Mouse (Mus musculus): ENCODE data around the gene Sprtn. TPM values are rescaled to one million over a fixed set of nuclear protein-coding genes. Genes with fewer than 3 reads are reported as not detected.

Sprtn gene
- 14.1 and 20.0 TPM in 2 replicates for polyA plus RNA-seq (2012; rRNA removed; ENCODE audit: low replicate concordance)

DNA sequence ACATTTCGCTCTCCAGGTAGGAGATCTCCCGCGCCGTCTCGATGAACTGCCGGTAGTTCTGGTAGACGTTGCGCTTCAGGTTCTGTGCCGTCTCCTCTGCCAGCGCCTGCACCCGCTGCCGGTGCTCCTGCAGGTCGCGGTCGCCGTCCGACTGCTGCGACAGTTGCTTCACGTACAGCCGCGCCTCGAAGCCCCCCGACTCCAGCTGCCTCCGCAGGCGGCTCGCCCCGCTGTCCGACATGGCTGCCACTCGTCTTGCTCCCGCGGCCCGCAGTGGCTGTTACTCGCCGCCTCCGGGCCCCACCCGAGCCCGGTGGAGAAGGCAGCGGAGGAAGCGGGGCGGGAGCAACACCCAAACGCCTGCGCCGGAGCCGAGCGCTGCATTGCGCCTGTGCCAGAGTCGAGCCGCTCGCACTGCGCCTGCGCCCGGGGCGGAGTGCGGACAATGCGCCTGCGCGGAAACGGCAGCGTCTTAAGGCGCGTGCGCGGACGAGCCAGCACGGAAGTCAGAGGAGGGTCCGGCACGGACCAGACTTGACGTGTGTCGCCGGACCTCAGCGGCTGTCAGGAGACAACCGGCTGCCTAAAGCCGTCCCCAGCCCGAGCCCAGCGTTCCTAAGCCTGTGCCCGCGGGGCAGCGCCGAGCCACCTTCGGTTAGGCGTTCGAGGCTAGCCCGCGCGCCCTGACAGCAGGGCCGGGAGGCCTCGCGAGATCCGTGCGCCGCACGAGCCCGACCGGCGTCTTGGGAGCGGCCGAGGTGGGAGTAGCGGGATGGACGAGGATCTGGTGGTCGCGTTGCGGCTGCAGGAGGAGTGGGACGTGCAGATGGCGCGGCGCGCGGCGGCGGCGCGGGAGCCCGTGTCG is at the start of gene Sprtn, which contains the start of gene Exoc8:
Sprtn (plus strand) TSS at position 501 of the 865 bp plus-strand sequence.
Exoc8 (minus strand) TSS at position 320 of the 865 bp plus-strand sequence.

DNA sequence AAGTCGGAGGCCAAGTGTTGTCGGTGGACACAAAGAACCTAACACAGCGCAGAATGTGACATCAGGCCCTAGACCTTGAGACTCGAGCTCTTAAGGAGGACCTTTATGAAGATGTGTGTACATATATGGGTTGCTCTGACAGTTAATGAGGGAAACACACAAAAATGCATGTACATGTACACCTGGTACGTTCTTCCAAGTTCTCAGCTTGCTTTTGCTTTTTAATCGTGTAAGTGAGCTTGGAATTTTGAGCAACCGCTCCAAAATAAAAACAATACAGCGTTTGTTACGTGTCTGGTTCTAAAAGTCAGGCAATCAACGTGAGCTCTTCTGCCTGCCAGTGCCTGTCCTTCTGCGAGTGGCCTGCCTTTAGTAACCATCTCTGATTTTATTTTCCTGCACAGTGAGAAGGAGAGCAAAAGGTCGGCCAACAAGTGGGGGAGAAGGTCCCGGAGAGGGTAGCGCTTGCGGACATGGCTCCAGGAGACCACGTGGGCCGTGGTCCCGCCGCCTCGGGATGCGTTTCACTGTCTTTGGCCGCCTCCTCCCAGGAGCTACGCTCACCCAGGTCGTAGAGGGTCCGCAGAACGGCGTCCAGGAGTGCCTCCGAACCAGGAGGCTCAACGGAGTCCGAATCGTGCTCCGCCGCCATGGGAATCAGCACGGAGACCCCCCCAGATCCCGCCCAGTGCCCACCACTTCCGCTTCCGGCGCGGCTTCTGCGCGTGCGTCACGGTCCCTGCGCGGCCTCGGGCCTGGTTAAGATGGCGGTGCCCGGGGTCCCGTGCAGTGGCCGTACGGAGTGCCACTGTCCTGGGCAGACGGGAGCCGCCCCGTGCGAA is 35.1 kb upstream of the Sprtn start, which contains the start of the genes Gnpat and 2810004N23Rik:
Gnpat (plus strand) TSS at position 713 of the 842 bp plus-strand sequence.
2810004N23Rik (minus strand) TSS at position 800 of the 842 bp plus-strand sequence.

DNA sequence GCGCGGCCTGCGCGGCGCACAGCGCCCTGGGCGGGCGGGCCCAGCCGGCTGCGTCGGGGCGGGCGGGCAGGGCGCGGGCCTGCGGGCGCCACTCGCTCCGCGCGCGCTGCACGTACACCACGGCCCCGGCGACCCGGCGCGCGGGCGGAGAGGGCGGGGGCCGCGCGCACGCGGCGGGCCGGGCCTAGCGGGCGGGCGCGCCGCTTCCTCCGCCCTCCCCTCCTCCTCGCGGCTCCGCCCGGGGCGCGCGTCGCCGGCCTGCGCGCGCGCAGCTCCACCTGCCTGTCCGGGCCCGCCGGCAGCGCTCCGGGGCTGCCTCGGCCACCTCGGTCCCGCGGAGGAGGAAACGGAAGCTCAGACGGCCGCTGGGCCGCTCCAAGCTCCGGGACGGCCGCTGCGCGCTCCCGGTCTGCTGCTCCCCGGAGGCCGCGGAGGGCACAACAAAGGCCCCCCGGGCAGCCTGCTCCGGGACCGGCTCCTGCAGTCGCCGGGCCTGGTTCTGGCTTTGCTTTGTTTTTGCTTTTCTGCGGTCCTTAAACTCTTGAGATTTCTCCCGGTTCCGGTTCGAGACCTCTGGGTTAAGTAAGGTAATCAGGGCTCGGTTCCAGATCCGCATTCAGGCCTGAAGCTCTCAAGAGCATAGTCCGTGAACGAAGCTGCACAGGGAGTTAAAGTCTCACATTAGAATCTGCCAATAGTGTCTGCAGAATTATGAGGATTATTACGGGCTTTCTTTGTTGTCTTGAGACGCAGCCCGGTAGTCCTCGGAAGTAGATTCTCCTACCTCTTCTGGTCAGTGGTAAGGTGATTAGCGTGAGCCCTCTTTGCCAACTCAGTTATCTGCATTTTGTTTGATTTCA is 51.8 kb downstream of the Sprtn start, which contains the start of gene Egln1:
Egln1 (minus strand) TSS at position 116 of the 860 bp plus-strand sequence.

Other genes starting within 250 kb of the Sprtn start
- 35.1 and 82.0 TPM in 2 replicates for gene 2310022B05Rik, start 234.5 kb upstream of the Sprtn start, polyA plus RNA-seq (2012; rRNA removed; ENCODE audit: low replicate concordance)
- gene Ttc13, start 175.9 kb upstream of the Sprtn start, polyA plus RNA-seq (2012; rRNA removed; ENCODE audit: low replicate concordance), result 28.4 and 30.8 TPM in 2 replicates
- gene Arv1, start 175.7 kb upstream of the Sprtn start, polyA plus RNA-seq (2012; rRNA removed; ENCODE audit: low replicate concordance), result 14.3 and 28.4 TPM in 2 replicates
- 1.5 and 5.4 TPM in 2 replicates for gene Fam89a, start 146.1 kb upstream of the Sprtn start, polyA plus RNA-seq (2012; rRNA removed; ENCODE audit: low replicate concordance)
- gene Trim67, start 104.8 kb upstream of the Sprtn start, polyA plus RNA-seq (2012; rRNA removed; ENCODE audit: low replicate concordance), result 0.55 and 3.7 TPM in 2 replicates
- gene Gnpat, start 34.9 kb upstream of the Sprtn start, polyA plus RNA-seq (2012; rRNA removed; ENCODE audit: low replicate concordance), result 122 and 226 TPM in 2 replicates
- 9.6 and 18.4 TPM in 2 replicates for gene 2810004N23Rik, start 34.8 kb upstream of the Sprtn start, polyA plus RNA-seq (2012; rRNA removed; ENCODE audit: low replicate concordance)
- gene Exoc8, start 181 bp upstream of the Sprtn start, polyA plus RNA-seq (2012; rRNA removed; ENCODE audit: low replicate concordance), result 13.5 and 14.4 TPM in 2 replicates
- 39.3 and 47.7 TPM in 2 replicates for gene Egln1, start 51.4 kb downstream of the Sprtn start, polyA plus RNA-seq (2012; rRNA removed; ENCODE audit: low replicate concordance)
- 55.8 and 75.4 TPM in 2 replicates for gene Tsnax, start 115.1 kb downstream of the Sprtn start, polyA plus RNA-seq (2012; rRNA removed; ENCODE audit: low replicate concordance)
- 1.8 TPM in 2 replicates for gene Disc1, start 156.3 kb downstream of the Sprtn start, polyA plus RNA-seq (2012; rRNA removed; ENCODE audit: low replicate concordance)

Data from subcutaneous adipose tissue, adult 2 months (tissue).